In the genomic region with DNA sequence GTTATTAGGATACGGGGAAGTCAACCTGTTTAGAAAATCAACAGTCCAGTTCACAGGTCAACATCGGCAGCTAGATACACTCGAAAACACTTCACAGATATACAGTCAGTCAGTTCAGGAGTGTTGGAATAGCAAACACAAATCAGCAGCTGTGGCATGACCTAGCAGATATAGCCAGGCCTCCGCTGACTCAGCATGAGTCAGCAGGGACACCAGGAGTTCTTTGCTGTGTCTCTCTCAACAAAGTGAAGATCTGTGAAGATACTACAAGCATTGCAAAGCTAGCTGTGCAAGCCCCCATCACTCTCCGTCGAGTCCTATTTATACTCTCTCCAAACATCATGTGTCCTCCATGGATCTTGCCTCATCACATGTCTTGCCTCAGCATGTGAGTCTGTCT, we compare ENCODE assay signal across 21 mouse cellular contexts. TPM values are rescaled to one million over a fixed set of nuclear protein-coding genes. Genes with fewer than 3 reads are reported as not detected.
DNase-seq lines count a peak whose midpoint lies in the region; ATAC-seq and TF ChIP-seq lines count a peak whose summit lies in the region.
"Had no signal": no experiment of that assay in that cellular context is flagged by ENCODE, and none has a peak within 500 bp of the region (broad histone marks: within the 10 kb centered on the region; RNA-seq: fewer than 3 reads in every experiment).

No protein-coding gene starts in this region.

- 0 out of 2 replicates have a peak, but pooled peaks cover 5% of the 10 kb centered on the region for H3K4me1 ChIP-seq in heart, embryonic 12.5 days (replicated peaks)
- H3K4me1 ChIP-seq in kidney, adult 2 months (ENCODE audit: control insufficient read depth, insufficient read depth, low read length) = no peaks in the 10 kb centered on the region

- no peaks in the 10 kb centered on the region for H3K9me3 ChIP-seq in heart, embryonic 12.5 days (replicated peaks)
- H3K9me3 ChIP-seq: lung, embryonic 15.5 days had no signal

- TF ChIP-seq POLR2A in kidney, adult 2 months (IDR thresholded peaks at IDR 0.05; ENCODE audit: low read depth, low read length) = no peak

- intact Hi-C loops in gastrocnemius, adult 2 months (cut with DNase I) = no loop called here

- TF ChIP-seq CTCF in kidney, adult 2 months (conservative IDR thresholded peaks at IDR 0.05; ENCODE audit: insufficient read depth, insufficient read length, low read depth, low read length) = no peak
- no peak for TF ChIP-seq CTCF in gastrocnemius, adult 2 months (IDR thresholded peaks at IDR 0.05)

- H3K4me3 ChIP-seq in heart, embryonic 12.5 days = no peak overlapping the region
- H3K4me3 ChIP-seq in kidney, adult 2 months (ENCODE audit: insufficient read depth, low read depth, low read length) = no peak overlapping the region
- no peak overlapping the region for H3K4me3 ChIP-seq in gastrocnemius, adult 2 months
- H3K4me3 ChIP-seq: lung, embryonic 15.5 days had no signal

- 0 out of 2 replicates have a peak, but pooled peaks cover 6% of the 10 kb centered on the region for H3K27me3 ChIP-seq in heart, embryonic 12.5 days (replicated peaks)
- no peaks in the 10 kb centered on the region for H3K27me3 ChIP-seq in kidney, adult 2 months (replicated peaks; ENCODE audit: control insufficient read depth, insufficient read depth, low read length)
- H3K27me3 ChIP-seq: lung, embryonic 15.5 days had no signal

- no peak overlapping the region for H3K4me2 ChIP-seq in heart, embryonic 12.5 days

- H3K9ac ChIP-seq in heart, embryonic 12.5 days = no peak overlapping the region
- H3K9ac ChIP-seq: lung, embryonic 15.5 days had no signal

- H3K36me3 ChIP-seq in heart, embryonic 12.5 days = no peaks in the 10 kb centered on the region
- no peaks in the 10 kb centered on the region for H3K36me3 ChIP-seq in kidney, adult 2 months (ENCODE audit: control insufficient read depth, insufficient read depth, low read length)
- H3K36me3 ChIP-seq: lung, embryonic 15.5 days had no signal

- WGBS in heart, embryonic 12.5 days = 75% methylated on average over 6 of the region's 6 CpGs
- 68% methylated on average over 6 of the region's 6 CpGs for whole genome bisulfite sequencing in kidney, adult 2 months

- DNase-seq in heart, adult 9 months (ENCODE audit: low spot score in 2 of 2) = no peak
- peak; percentile 54 for DNase-seq in adipocyte (ENCODE audit: low spot score)
- peak; percentile 89 for DNase-seq in liver
- DNase-seq in spleen, postnatal 14 days (ENCODE audit: low spot score in 2 of 2) = peak; percentile 26 to 29
- DNase-seq in kidney, adult 2 months = no peak
- DNase-seq in kidney, adult 18-20 months = no peak
- DNase-seq in gastrocnemius, adult 2 months = no peak
- DNase-seq: cerebellum, adult 2 months; gastrocnemius, postnatal 10 days; kidney, postnatal 14 days; thymus, postnatal 4 days had no signal

- ATAC-seq in heart, embryonic 12.5 days (ENCODE audit: insufficient number of reproducible peaks, low FRiP score) = peak; percentile 90
- ATAC-seq: CD4-positive, CD25-positive, alpha-beta regulatory T cell, adult 4 months had no signal

- H3K27ac ChIP-seq in heart, embryonic 12.5 days (ENCODE audit: poor library complexity, severe bottlenecking) = peak overlapping the region; percentile 31; the same call in 1 of the 2 replicates
- H3K27ac ChIP-seq in kidney, adult 2 months (ENCODE audit: insufficient read depth, low read depth, low read length) = no peak overlapping the region
- H3K27ac ChIP-seq in gastrocnemius, adult 2 months = no peak overlapping the region
- H3K27ac ChIP-seq: hindbrain, postnatal 0 days; lung, embryonic 15.5 days had no signal

RNA-seq across cellular contexts. Expression of a gene that starts 16.9 kb away (rescaled TPM):
- not detected in 2 replicates for polyA plus RNA-seq in heart, embryonic 12.5 days (2016; fragmentation: Nextera tagmentation; extraction: Ambion mirVana)
- polyA plus RNA-seq in kidney, adult 2 months (2012; rRNA removed) = 0.27 and 0.41 TPM in 2 replicates
- total RNA-seq in gastrocnemius, adult 2 months (2021) = under 1 TPM; 0.22 to 0.31 TPM
- total RNA-seq: hindbrain, postnatal 0 days; left cerebral cortex, postnatal 14 days had no signal
- polyA plus RNA-seq: CD4-positive, CD25-positive, alpha-beta regulatory T cell, adult 4 months; forebrain, embryonic 11.5 days; heart, postnatal 0 days; hindbrain, postnatal 0 days; midbrain, embryonic 11.5 days had no signal

RNA-seq across cellular contexts. Expression of a gene that starts 21.7 kb away (rescaled TPM):
- 0.15 and 0.19 TPM in 2 replicates for polyA plus RNA-seq in heart, embryonic 12.5 days (2016; fragmentation: Nextera tagmentation; extraction: Ambion mirVana)
- 0.25 and 0.41 TPM in 2 replicates for polyA plus RNA-seq in kidney, adult 2 months (2012; rRNA removed)
- not detected for total RNA-seq in gastrocnemius, adult 2 months (2021)
- polyA plus RNA-seq: CD4-positive, CD25-positive, alpha-beta regulatory T cell, adult 4 months; heart, postnatal 0 days; stomach, embryonic 14.5 days had no signal

RNA-seq across cellular contexts. Expression of a gene that starts 54.5 kb away (rescaled TPM):
- 0.24 TPM in 1 of 2 replicates, not detected in the other for polyA plus RNA-seq in heart, embryonic 12.5 days (2016; fragmentation: Nextera tagmentation; extraction: Ambion mirVana)
- polyA plus RNA-seq in kidney, adult 2 months (2012; rRNA removed) = 5.0 and 6.2 TPM in 2 replicates
- total RNA-seq in gastrocnemius, adult 2 months (2021) = 1 to 10 TPM in 1 of 2 experiments, under 1 TPM in 1; 0.94 to 3.3 TPM
- total RNA-seq: hindbrain, postnatal 0 days had no signal
- polyA plus RNA-seq: CD4-positive, CD25-positive, alpha-beta regulatory T cell, adult 4 months; forebrain, embryonic 11.5 days; heart, postnatal 0 days; neural tube, embryonic 11.5 days had no signal

RNA-seq across cellular contexts. Expression of a gene that starts 58.8 kb away (rescaled TPM):
- 4.2 and 6.0 TPM in 2 replicates for polyA plus RNA-seq in heart, embryonic 12.5 days (2016; fragmentation: Nextera tagmentation; extraction: Ambion mirVana)
- polyA plus RNA-seq in kidney, adult 2 months (2012; rRNA removed) = 8.1 and 8.3 TPM in 2 replicates
- 1 to 10 TPM; 3.2 to 5.2 TPM for total RNA-seq in gastrocnemius, adult 2 months (2021)

Comparison
In these comparisons a context has a peak if more than half of its experiments do, and no peak if none do; other contexts are left out.
1. DNase-seq: peak in adipocyte (single experiment), liver (single experiment) and spleen, postnatal 14 days (2 of 2); none in heart, adult 9 months (0 of 2), kidney, adult 2 months (single experiment), kidney, adult 18-20 months (single experiment) and gastrocnemius, adult 2 months (single experiment).